Mouse (Mus musculus): Measurements from ENCODE around the gene Eps8l3.

The Eps8l3 gene

GRCm38 (mm10) chr3:107931134-107931533 lies 54.1 kb downstream of the Eps8l3 start:
- in situ Hi-C loops (cut with MboI; ENCODE audit: low pct_unique_long_range_greater_than_20kb in 1 of 2, low sequenced_read_pairs in 2 of 2, unreplicated experiment in 1 of 2): loop anchor here in 1 of 2 experiments (10.0 kb wide), 1 partner anchor 134 kb away; no protein-coding TSS in a partner anchor

GRCm38 (mm10) chr3:107931670-107932069 lies 54.6 kb downstream of the Eps8l3 start, which contains the start of gene Gstm7:
TSS of gene Gstm7 (minus strand) at chr3:107931817.
- in situ Hi-C loops (cut with MboI; ENCODE audit: low pct_unique_long_range_greater_than_20kb in 1 of 2, low sequenced_read_pairs in 2 of 2, unreplicated experiment in 1 of 2): loop anchor here in 1 of 2 experiments (10.0 kb wide), 1 partner anchor 133 kb away; no protein-coding TSS in a partner anchor

GRCm38 (mm10) chr3:107932128-107932527 lies 55.1 kb downstream of the Eps8l3 start:
- in situ Hi-C loops (cut with MboI; ENCODE audit: low pct_unique_long_range_greater_than_20kb in 1 of 2, low sequenced_read_pairs in 2 of 2, unreplicated experiment in 1 of 2): loop anchor here in 1 of 2 experiments (10.0 kb wide), 1 partner anchor 133 kb away; no protein-coding TSS in a partner anchor

- in situ Hi-C loops (cut with MboI; ENCODE audit: low pct_unique_long_range_greater_than_20kb in 1 of 2, low sequenced_read_pairs in 2 of 2, unreplicated experiment in 1 of 2): loop anchor here in 1 of 2 experiments (10.0 kb wide), 1 partner anchor 130 kb away; no protein-coding TSS in a partner anchor
Measured at GRCm38 (mm10) chr3:107935268-107935667, 58.2 kb downstream of the Eps8l3 start.

GRCm38 (mm10) chr3:107935888-107936287 lies 58.9 kb downstream of the Eps8l3 start:
- in situ Hi-C loops (cut with MboI; ENCODE audit: low pct_unique_long_range_greater_than_20kb in 1 of 2, low sequenced_read_pairs in 2 of 2, unreplicated experiment in 1 of 2): loop anchor here in 1 of 2 experiments (10.0 kb wide), 1 partner anchor 129 kb away; no protein-coding TSS in a partner anchor

GRCm38 (mm10) chr3:107939403-107939802 lies 62.4 kb downstream of the Eps8l3 start:
- in situ Hi-C loops (cut with MboI; ENCODE audit: low pct_unique_long_range_greater_than_20kb in 1 of 2, low sequenced_read_pairs in 2 of 2, unreplicated experiment in 1 of 2): loop anchor here in 1 of 2 experiments (10.0 kb wide), 1 partner anchor 125 kb away; no protein-coding TSS in a partner anchor

GRCm38 (mm10) chr3:107939830-107940229 lies 62.8 kb downstream of the Eps8l3 start:
- in situ Hi-C loops (cut with MboI; ENCODE audit: low pct_unique_long_range_greater_than_20kb in 1 of 2, low sequenced_read_pairs in 2 of 2, unreplicated experiment in 1 of 2): loop anchor here in 1 of 2 experiments (10.0 kb wide), 1 partner anchor 125 kb away; no protein-coding TSS in a partner anchor

- in situ Hi-C loops (cut with MboI; ENCODE audit: low pct_unique_long_range_greater_than_20kb in 1 of 2, low sequenced_read_pairs in 2 of 2, unreplicated experiment in 1 of 2): no loop called here
Measured at GRCm38 (mm10) chr3:107940524-107940923, 63.5 kb downstream of the Eps8l3 start.

GRCm38 (mm10) chr3:107941261-107941660 lies 64.2 kb downstream of the Eps8l3 start:
- in situ Hi-C loops (cut with MboI; ENCODE audit: low pct_unique_long_range_greater_than_20kb in 1 of 2, low sequenced_read_pairs in 2 of 2, unreplicated experiment in 1 of 2): no loop called here

Measured in mouse embryonic stem cell (cell line).